Mouse (Mus musculus): ENCODE results near the gene 1700019D03Rik.

- TF ChIP-seq POLR2AphosphoS2 (IDR thresholded peaks at IDR 0.05; ENCODE audit: low read length), result no peak
- TF ChIP-seq CTCF (IDR thresholded peaks at IDR 0.05 in 2 of 3, conservative IDR thresholded peaks at IDR 0.05 in 1 of 3; ENCODE audit: control insufficient read depth in 1 of 3, insufficient read depth in 1 of 3, low read depth in 2 of 3, low read length in 3 of 3, poor library complexity in 1 of 3, severe bottlenecking in 1 of 3), result no peak
- no peak for TF ChIP-seq EP300 (IDR thresholded peaks at IDR 0.05; ENCODE audit: low read depth in 1 of 2, low read length in 2 of 2)
- no peak for TF ChIP-seq SIN3A (IDR thresholded peaks at IDR 0.05; ENCODE audit: low read length)
- TF ChIP-seq POLR2A (IDR thresholded peaks at IDR 0.05; ENCODE audit: control insufficient read depth in 1 of 2, insufficient read depth in 1 of 2, low read depth in 1 of 2, low read length in 2 of 2, poor library complexity in 1 of 2), result no peak
Measured at GRCm38 (mm10) chr1:53059106-53059505, 39.1 kb upstream of the 1700019D03Rik start.
